Mouse (Mus musculus) kidney, adult 2 months (tissue): ENCODE results near the gene Ssty1. TPM values are rescaled to one million over a fixed set of nuclear protein-coding genes. Genes with fewer than 3 reads are reported as not detected.
"Not testable (repeated sequence)": the region's sequence is repeated elsewhere in the genome, so short reads cannot be mapped to it uniquely, and the experiment has no call there.

Experiments
- DNase-seq: peaks from one replicate; pipeline ENCODE4 v3.0.0; 2021
- H3K27ac ChIP-seq: fragments of 200-500 bp; 2 replicates; pipeline ENCODE4 v1.5.1; 2012; ENCODE audit warnings: low read depth, low read length, control low read depth, inconsistent platforms; ENCODE audit not compliant: insufficient read depth
- H3K27me3 ChIP-seq: fragments of 200-500 bp; replicated peaks from 2 replicates; pipeline ENCODE4 v1.6.1; 2012; ENCODE audit warnings: mild to moderate bottlenecking, moderate library complexity, low read length, inconsistent platforms; ENCODE audit not compliant: control insufficient read depth, insufficient read depth
- H3K36me3 ChIP-seq: fragments of 200-500 bp; 2 replicates; pipeline ENCODE4 v1.6.1; 2012; ENCODE audit warnings: mild to moderate bottlenecking, moderate library complexity, low read length, inconsistent platforms; ENCODE audit not compliant: control insufficient read depth, insufficient read depth
- H3K4me1 ChIP-seq: fragments of 200-500 bp; 2 replicates; pipeline ENCODE4 v1.6.1; 2011; ENCODE audit warnings: low read length; ENCODE audit not compliant: control insufficient read depth, insufficient read depth
- H3K4me3 ChIP-seq: fragments of 200-500 bp; 2 replicates; pipeline ENCODE4 v1.5.1; 2011; ENCODE audit warnings: mild to moderate bottlenecking, low read depth, low read length, control low read depth; ENCODE audit not compliant: insufficient read depth
- WGBS: fragments of 180-500 bp; shearing (Covaris S2); methylation state at CpG from one replicate; pipeline ENCODE4 v1.1.7; 2018; 5-methylcytosine and 5-hydroxymethylcytosine counted together
- polyA plus RNA-seq: library from polyadenylated mRNA; depleted of rRNA; stranded (reverse); fragments of >200 nt; gene quantifications from 2 replicates; pipeline ENCODE4 v1.2.3, GENCODE M21; 2012; rRNA removed

Gene Ssty1
- polyA plus RNA-seq = not detected in 2 replicates

DNA sequence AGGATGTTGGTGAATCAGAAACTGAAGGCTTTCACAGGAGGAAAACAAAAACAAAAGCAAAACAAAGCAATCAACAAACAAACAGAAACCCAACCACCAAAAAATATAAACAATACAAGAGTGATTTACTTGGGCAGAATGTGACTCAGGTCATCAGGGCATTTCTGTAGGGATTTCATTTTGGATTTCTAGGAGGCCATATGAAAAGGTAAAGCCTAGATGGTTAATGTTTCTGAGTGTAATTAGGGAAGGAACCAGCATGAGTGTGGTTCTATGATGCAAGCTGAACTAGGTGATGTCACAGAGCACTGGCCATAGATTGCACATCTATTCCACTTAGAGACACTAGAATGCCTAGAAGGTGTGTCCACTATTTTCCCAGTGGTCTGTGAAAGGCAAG lies at the start of gene Ssty1:
Gene Ssty1 (plus strand): TSS at position 301 of the 400 bp plus-strand sequence.
- H3K4me3 ChIP-seq, H3K27me3 ChIP-seq, H3K4me1 ChIP-seq, DNase-seq, H3K27ac ChIP-seq, H3K36me3 ChIP-seq: not testable (repeated sequence)

DNA sequence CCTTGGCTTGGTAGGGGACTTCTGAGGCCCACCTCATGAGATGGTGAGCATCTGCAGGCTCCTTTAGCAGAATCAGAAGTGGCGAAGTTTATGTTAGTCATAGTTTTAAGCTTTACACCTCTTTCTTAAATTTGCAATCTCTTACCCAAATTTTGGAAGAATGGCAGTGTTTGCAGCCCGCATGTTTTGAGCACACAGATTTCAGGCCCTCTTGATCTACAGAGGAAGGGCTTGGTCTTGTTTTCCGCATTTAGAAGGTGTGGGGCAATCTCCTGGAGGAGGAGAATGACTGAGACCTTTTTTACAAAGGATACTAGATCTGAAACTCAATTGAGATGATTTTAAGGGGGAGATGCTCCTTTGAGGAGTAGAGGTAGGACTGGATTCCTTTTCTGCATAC lies 27.2 kb upstream of the Ssty1 start, which contains the start of gene Gm21764:
Gene Gm21764 (minus strand): TSS at position 101 of the 400 bp plus-strand sequence.
- WGBS = no CpG with 5 or more reads among the region's 3 CpGs
- H3K4me1 ChIP-seq, H3K4me3 ChIP-seq, DNase-seq, H3K36me3 ChIP-seq, H3K27me3 ChIP-seq, H3K27ac ChIP-seq: not testable (repeated sequence)

Other genes with a start within 250 kb of the Ssty1 start
- gene Gm21904, start 242.8 kb upstream of the Ssty1 start, polyA plus RNA-seq = not detected in 2 replicates
- gene Gm20772, start 214.4 kb upstream of the Ssty1 start, polyA plus RNA-seq = not detected in 2 replicates
- not detected in 2 replicates for gene Gm20831, start 214.4 kb upstream of the Ssty1 start, polyA plus RNA-seq
- not detected in 2 replicates for gene Srsy, start 151.8 kb upstream of the Ssty1 start, polyA plus RNA-seq
- gene Gm21764, start 27.3 kb upstream of the Ssty1 start, polyA plus RNA-seq = not detected in 2 replicates